1 mouse cellular context compared by ENCODE assay signal in the genomic region with DNA sequence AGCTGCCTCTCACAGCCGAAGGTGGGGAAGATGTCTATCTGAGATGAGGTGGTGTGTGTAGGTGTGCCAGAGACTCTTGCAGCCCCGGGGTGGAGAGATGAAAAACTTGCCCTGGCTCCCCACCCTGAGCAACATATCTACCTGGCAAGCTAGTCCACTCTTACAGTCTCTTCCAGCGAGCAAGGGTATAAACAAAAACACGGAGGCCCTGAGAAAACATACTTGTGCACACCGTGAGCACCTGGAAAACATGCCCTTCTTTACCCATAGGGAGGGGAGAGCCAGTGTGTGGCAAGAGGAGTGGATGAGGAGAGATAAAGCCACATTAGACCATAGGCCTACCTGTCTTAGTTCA.
TF ChIP-seq lines count a peak whose summit lies in the region.

No protein-coding gene starts in this region.

TF ChIP-seq in CH12.LX, 34 proteins besides CTCF, POLR2A, EP300 and RAD21 (continued from another document):
- TF ChIP-seq ETS1 (conservative IDR thresholded peaks at IDR 0.05; ENCODE audit: low read depth, low read length) (no peak), UBTF (IDR thresholded peaks at IDR 0.05; ENCODE audit: low read depth, low read length) (no peak), USF2 (conservative IDR thresholded peaks at IDR 0.05; ENCODE audit: low read depth, low read length) (no peak), RCOR1 (conservative IDR thresholded peaks at IDR 0.05; ENCODE audit: low read depth, low read length) (no peak), JUND (conservative IDR thresholded peaks at IDR 0.05; ENCODE audit: low read depth, low read length) (no peak), MXI1 (IDR thresholded peaks at IDR 0.05; ENCODE audit: low read depth, low read length) (no peak), TCF12 (IDR thresholded peaks at IDR 0.05; ENCODE audit: low read depth, low read length) (no peak), MEF2A (IDR thresholded peaks at IDR 0.05; ENCODE audit: borderline replicate concordance, low read depth, low read length) (no peak), CHD2 (IDR thresholded peaks at IDR 0.05; ENCODE audit: low read length) (no peak), CHD1 (IDR thresholded peaks at IDR 0.05; ENCODE audit: low read depth, low read length) (no peak), USF1 (IDR thresholded peaks at IDR 0.05; ENCODE audit: low read depth, low read length) (no peak), ZNF384 (IDR thresholded peaks at IDR 0.05; ENCODE audit: low read depth, low read length) (no peak), TBP (conservative IDR thresholded peaks at IDR 0.05; ENCODE audit: low read depth, low read length) (no peak), KAT2A (IDR thresholded peaks at IDR 0.05; ENCODE audit: insufficient replicate concordance, low read length) (no peak), E2F4 (IDR thresholded peaks at IDR 0.05; ENCODE audit: insufficient replicate concordance, low read depth, low read length) (no peak), ELF1 (IDR thresholded peaks at IDR 0.05; ENCODE audit: low read depth, low read length) (no peak), MAX (IDR thresholded peaks at IDR 0.05; ENCODE audit: low read length) (no peak)
